Mouse (Mus musculus): ENCODE data around the gene Lingo1.
A peak's percentile ranks its signal among the peaks of the same experiment; 100 is the strongest.

Lingo1 gene

GRCm38 (mm10) chr9:56795721-56796655 lies at the start of gene Lingo1:
Gene Lingo1 (minus strand): TSS chr9:56796468.
- no peak for DNase-seq (ENCODE audit: low spot score in 2 of 2)

- no peak for DNase-seq (ENCODE audit: low spot score in 2 of 2)
Measured at GRCm38 (mm10) chr9:56844644-56845043, 48.4 kb upstream of the Lingo1 start.

GRCm38 (mm10) chr9:56843679-56844188 lies 47.5 kb upstream of the Lingo1 start:
- DNase-seq (ENCODE audit: low spot score in 2 of 2): peak; percentile 27 to 74

- DNase-seq (ENCODE audit: low spot score in 2 of 2): no peak
Measured at GRCm38 (mm10) chr9:56842303-56842719, 46.0 kb upstream of the Lingo1 start.

- DNase-seq (ENCODE audit: low spot score in 2 of 2): no peak
Measured at GRCm38 (mm10) chr9:56841864-56842263, 45.6 kb upstream of the Lingo1 start.

- no peak for DNase-seq (ENCODE audit: low spot score in 2 of 2)
Measured at GRCm38 (mm10) chr9:56840721-56841120, 44.5 kb upstream of the Lingo1 start.

- DNase-seq (ENCODE audit: low spot score in 2 of 2): no peak
Measured at GRCm38 (mm10) chr9:56835152-56835551, 38.9 kb upstream of the Lingo1 start.

- no peak for DNase-seq (ENCODE audit: low spot score in 2 of 2)
Measured at GRCm38 (mm10) chr9:56832900-56833299, 36.6 kb upstream of the Lingo1 start.

- no peak for DNase-seq (ENCODE audit: low spot score in 2 of 2)
Measured at GRCm38 (mm10) chr9:56831904-56832303, 35.6 kb upstream of the Lingo1 start.

GRCm38 (mm10) chr9:56830162-56830561 lies 33.9 kb upstream of the Lingo1 start:
- DNase-seq (ENCODE audit: low spot score in 2 of 2): no peak

GRCm38 (mm10) chr9:56828841-56829240 lies 32.6 kb upstream of the Lingo1 start:
- DNase-seq (ENCODE audit: low spot score in 2 of 2): no peak

GRCm38 (mm10) chr9:56828146-56828545 lies 31.9 kb upstream of the Lingo1 start:
- no peak for DNase-seq (ENCODE audit: low spot score in 2 of 2)

GRCm38 (mm10) chr9:56825476-56826213 lies 29.4 kb upstream of the Lingo1 start:
- DNase-seq (ENCODE audit: low spot score in 2 of 2): no peak

GRCm38 (mm10) chr9:56824900-56825299 lies 28.6 kb upstream of the Lingo1 start:
- DNase-seq (ENCODE audit: low spot score in 2 of 2): no peak

GRCm38 (mm10) chr9:56810916-56811315 lies 14.6 kb upstream of the Lingo1 start:
- DNase-seq (ENCODE audit: low spot score in 2 of 2): no peak

- no peak for DNase-seq (ENCODE audit: low spot score in 2 of 2)
Measured at GRCm38 (mm10) chr9:56807990-56808389, 11.7 kb upstream of the Lingo1 start.

- DNase-seq (ENCODE audit: low spot score in 2 of 2): no peak
Measured at GRCm38 (mm10) chr9:56803146-56803545, 6.9 kb upstream of the Lingo1 start.

GRCm38 (mm10) chr9:56797876-56798275 lies 1.6 kb upstream of the Lingo1 start:
- no peak for DNase-seq (ENCODE audit: low spot score in 2 of 2)

GRCm38 (mm10) chr9:56796656-56797131 lies 426 bp upstream of the Lingo1 start:
- DNase-seq (ENCODE audit: low spot score in 2 of 2): no peak

GRCm38 (mm10) chr9:56791696-56792261 lies 4.5 kb downstream of the Lingo1 start:
- no peak for DNase-seq (ENCODE audit: low spot score in 2 of 2)

GRCm38 (mm10) chr9:56784576-56784975 lies 11.7 kb downstream of the Lingo1 start:
- DNase-seq (ENCODE audit: low spot score in 2 of 2): no peak

Data from spleen, postnatal 4 days (tissue).